Mouse (Mus musculus): ENCODE data around the gene Sgca.

GRCm38 (mm10) chr11:94997596-94997995 is 21.5 kb upstream of the Sgca start:
- TF ChIP-seq CTCF (IDR thresholded peaks at IDR 0.05; ENCODE audit: borderline replicate concordance, insufficient read depth, low read depth, low read length) (no peak), POLR2A (IDR thresholded peaks at IDR 0.05; ENCODE audit: borderline replicate concordance, insufficient read depth, low read length) (no peak)

Measured in cerebellum, adult 2 months (tissue).